Mouse (Mus musculus): ENCODE data around the gene Sdk1. TPM values are rescaled to one million over a fixed set of nuclear protein-coding genes. Genes with fewer than 3 reads are reported as not detected.
A peak's percentile ranks its signal among the peaks of the same experiment; 100 is the strongest.

The Sdk1 gene
- polyA plus RNA-seq, 1 experiment from 2014 or later: 4.0 TPM

- H3K9me3 ChIP-seq (ENCODE audit: low read length): no peaks in the 10 kb centered on the region
- H3K4me3 ChIP-seq (ENCODE audit: low read length): no peak overlapping the region
- peak overlapping the region; percentile 28; the same call in 1 of the 2 replicates for H3K9ac ChIP-seq (replicated peaks; ENCODE audit: low read length)
- 37% methylated on average over 9 of the region's 9 CpGs for WGBS
- H3K4me2 ChIP-seq (replicated peaks; ENCODE audit: low read depth, low read length): peak overlapping the region; percentile 16
- H3K4me1 ChIP-seq (ENCODE audit: insufficient read depth, low read length): peaks cover 34% of the 10 kb centered on the region
- peak overlapping the region; percentile 93 for H3K27ac ChIP-seq (ENCODE audit: low read length)
- H3K27me3 ChIP-seq (ENCODE audit: insufficient read depth, low read length): no peaks in the 10 kb centered on the region
- ATAC-seq (ENCODE audit: low FRiP score, low TSS enrichment): peak; percentile 90
- no peaks in the 10 kb centered on the region for H3K36me3 ChIP-seq (ENCODE audit: insufficient read depth, low read length)
Observed at GRCm38 (mm10) chr5:141379836-141380773, 138.8 kb downstream of the Sdk1 start.

DNA sequence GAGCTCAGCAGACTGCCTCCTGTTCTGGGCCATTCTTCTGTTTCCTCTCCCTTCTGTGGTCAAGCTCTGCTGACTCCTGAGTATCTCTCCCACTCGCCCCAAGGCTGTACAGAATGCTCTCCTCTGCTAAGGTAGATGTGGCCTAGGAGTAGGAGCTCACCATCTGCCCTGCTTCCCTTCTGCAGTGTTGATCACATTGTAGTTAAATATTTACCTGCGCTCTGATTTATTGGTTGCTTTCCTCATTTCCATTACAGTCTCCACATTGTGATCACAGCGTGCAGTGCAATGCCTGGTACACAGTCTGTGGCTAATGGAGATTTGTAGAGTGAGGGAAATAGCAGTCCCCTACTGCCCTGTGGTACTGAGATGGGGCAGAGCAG is 139.5 kb downstream of the Sdk1 start:
- WGBS: 49% methylated on average over 3 of the region's 3 CpGs
- no peaks in the 10 kb centered on the region for H3K27me3 ChIP-seq (ENCODE audit: insufficient read depth, low read length)
- no peaks in the 10 kb centered on the region for H3K9me3 ChIP-seq (ENCODE audit: low read length)
- peaks cover 34% of the 10 kb centered on the region for H3K4me1 ChIP-seq (ENCODE audit: insufficient read depth, low read length)
- peak overlapping the region; percentile 28; the same call in 1 of the 2 replicates for H3K9ac ChIP-seq (replicated peaks; ENCODE audit: low read length)
- peak overlapping the region; percentile 16; the same call in 1 of the 2 replicates for H3K4me2 ChIP-seq (replicated peaks; ENCODE audit: low read depth, low read length)
- H3K4me3 ChIP-seq (ENCODE audit: low read length): no peak overlapping the region
- H3K36me3 ChIP-seq (ENCODE audit: insufficient read depth, low read length): no peaks in the 10 kb centered on the region
- H3K27ac ChIP-seq (ENCODE audit: low read length): peak overlapping the region; percentile 93
- peak; percentile 97 for ATAC-seq (ENCODE audit: low FRiP score, low TSS enrichment)

- peak overlapping the region; percentile 66 for H3K27ac ChIP-seq (ENCODE audit: low read length)
Observed at GRCm38 (mm10) chr5:141381581-141381980, 140.3 kb downstream of the Sdk1 start.

DNA sequence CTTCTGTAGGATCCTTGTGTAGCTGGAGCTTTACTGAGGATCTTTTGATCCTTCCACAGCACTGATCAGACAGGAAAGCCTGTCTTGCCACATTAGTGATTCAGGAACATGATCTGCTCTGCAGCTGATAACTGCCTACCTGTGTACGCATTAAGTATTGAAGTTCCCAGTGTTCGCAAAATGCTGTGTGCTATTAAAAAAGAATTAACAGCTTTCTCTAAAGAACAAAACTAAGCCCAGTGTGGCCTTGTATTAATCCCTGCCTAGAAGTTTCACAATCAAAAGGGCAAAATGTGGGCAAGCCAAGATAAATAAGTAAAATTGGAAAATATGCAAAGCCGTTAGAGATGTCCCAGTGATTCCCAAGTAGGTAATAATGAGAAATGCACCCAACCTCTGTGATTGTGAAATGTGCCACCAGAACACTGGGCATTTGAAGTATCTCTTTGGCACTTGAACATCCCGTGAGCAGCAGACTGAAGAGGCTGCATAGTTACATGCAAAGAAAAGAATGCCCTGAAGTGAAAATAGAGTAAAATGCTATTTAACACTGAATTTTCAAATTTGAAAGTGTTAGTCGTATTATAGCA is 141.1 kb downstream of the Sdk1 start:
- H3K27me3 ChIP-seq (ENCODE audit: insufficient read depth, low read length): no peaks in the 10 kb centered on the region
- no peak overlapping the region for H3K4me2 ChIP-seq (replicated peaks; ENCODE audit: low read depth, low read length)
- no peak overlapping the region for H3K9ac ChIP-seq (replicated peaks; ENCODE audit: low read length)
- H3K4me1 ChIP-seq (ENCODE audit: insufficient read depth, low read length): peaks cover 34% of the 10 kb centered on the region
- H3K27ac ChIP-seq (ENCODE audit: low read length): no peak overlapping the region
- H3K9me3 ChIP-seq (ENCODE audit: low read length): no peaks in the 10 kb centered on the region
- WGBS: 78% methylated on average over 5 of the region's 5 CpGs
- no peak for ATAC-seq (ENCODE audit: low FRiP score, low TSS enrichment)
- no peak overlapping the region for H3K4me3 ChIP-seq (ENCODE audit: low read length)
- no peaks in the 10 kb centered on the region for H3K36me3 ChIP-seq (ENCODE audit: insufficient read depth, low read length)

More at GRCm38 (mm10) chr5:141381581-141381980, 140.3 kb downstream of the Sdk1 start:
- H3K4me3 ChIP-seq (ENCODE audit: low read length): no peak overlapping the region
- WGBS: 65% methylated on average over 7 of the region's 7 CpGs
- no peak for ATAC-seq (ENCODE audit: low FRiP score, low TSS enrichment)
- no peak overlapping the region for H3K9ac ChIP-seq (replicated peaks; ENCODE audit: low read length)
- no peak overlapping the region for H3K4me2 ChIP-seq (replicated peaks; ENCODE audit: low read depth, low read length)
- no peaks in the 10 kb centered on the region for H3K36me3 ChIP-seq (ENCODE audit: insufficient read depth, low read length)
- no peaks in the 10 kb centered on the region for H3K27me3 ChIP-seq (ENCODE audit: insufficient read depth, low read length)
- H3K9me3 ChIP-seq (ENCODE audit: low read length): no peaks in the 10 kb centered on the region
- peaks cover 34% of the 10 kb centered on the region for H3K4me1 ChIP-seq (ENCODE audit: insufficient read depth, low read length)

DNA sequence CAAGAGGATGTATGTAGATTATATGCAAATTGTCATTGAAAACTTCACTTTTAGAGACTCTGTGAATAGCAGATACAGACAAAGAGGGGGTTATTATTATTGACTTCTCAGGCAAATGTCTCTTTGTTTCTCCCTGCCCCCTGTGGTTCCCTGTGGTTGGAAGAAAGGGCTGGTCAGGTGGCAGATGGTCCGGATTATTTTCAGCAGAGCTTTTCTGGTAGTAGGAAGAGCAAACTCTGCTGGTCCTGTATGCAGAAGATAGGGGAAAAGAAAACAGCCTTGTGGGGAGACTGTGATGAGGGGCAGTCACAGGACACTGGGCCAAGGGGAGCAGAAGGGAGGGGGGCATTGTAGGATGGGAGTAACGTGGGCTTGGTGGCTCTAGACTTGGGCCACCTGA is 147.2 kb downstream of the Sdk1 start:
- Histone ChIP-seq H3K27ac (ENCODE audit: low read length) (no peak overlapping the region), H3K36me3 (ENCODE audit: insufficient read depth, low read length) (no peaks in the 10 kb centered on the region), H3K9ac (replicated peaks; ENCODE audit: low read length) (no peak overlapping the region), H3K4me3 (ENCODE audit: low read length) (no peak overlapping the region), H3K27me3 (ENCODE audit: insufficient read depth, low read length) (no peaks in the 10 kb centered on the region), H3K4me1 (ENCODE audit: insufficient read depth, low read length) (peaks cover 10% of the 10 kb centered on the region; the same call in 1 of the 2 replicates), H3K9me3 (ENCODE audit: low read length) (no peaks in the 10 kb centered on the region), H3K4me2 (replicated peaks; ENCODE audit: low read depth, low read length) (no peak overlapping the region)
- WGBS: 73% methylated on average over 2 of the region's 2 CpGs
- ATAC-seq (ENCODE audit: low FRiP score, low TSS enrichment): no peak

DNA sequence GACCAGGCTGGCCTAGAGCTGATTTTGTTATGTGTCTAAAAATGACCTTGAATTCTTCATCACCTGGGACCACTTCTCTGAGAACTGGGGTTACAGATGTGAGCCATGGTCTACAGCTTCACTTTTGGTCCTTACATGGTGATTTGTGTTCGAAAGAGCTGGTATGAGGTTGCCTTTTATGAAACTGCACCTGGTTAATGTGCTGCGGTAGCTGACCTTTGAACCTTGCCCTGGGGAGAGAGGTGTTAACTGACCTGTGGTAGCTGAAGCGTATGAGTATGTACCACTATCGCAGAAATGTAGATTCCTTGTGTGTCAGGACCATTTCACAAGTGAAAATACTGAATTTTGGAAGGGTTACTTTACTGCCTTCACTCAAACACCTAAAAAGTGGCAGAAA is 149.3 kb downstream of the Sdk1 start:
- Histone ChIP-seq H3K9ac (replicated peaks; ENCODE audit: low read length) (no peak overlapping the region), H3K9me3 (ENCODE audit: low read length) (no peaks in the 10 kb centered on the region), H3K4me3 (ENCODE audit: low read length) (no peak overlapping the region), H3K4me2 (replicated peaks; ENCODE audit: low read depth, low read length) (no peak overlapping the region), H3K27me3 (ENCODE audit: insufficient read depth, low read length) (no peaks in the 10 kb centered on the region), H3K27ac (ENCODE audit: low read length) (no peak overlapping the region), H3K36me3 (ENCODE audit: insufficient read depth, low read length) (no peaks in the 10 kb centered on the region), H3K4me1 (ENCODE audit: insufficient read depth, low read length) (peaks cover 10% of the 10 kb centered on the region; the same call in 1 of the 2 replicates)
- no peak for ATAC-seq (ENCODE audit: low FRiP score, low TSS enrichment)
- 42% methylated on average over 4 of the region's 4 CpGs for WGBS

DNA sequence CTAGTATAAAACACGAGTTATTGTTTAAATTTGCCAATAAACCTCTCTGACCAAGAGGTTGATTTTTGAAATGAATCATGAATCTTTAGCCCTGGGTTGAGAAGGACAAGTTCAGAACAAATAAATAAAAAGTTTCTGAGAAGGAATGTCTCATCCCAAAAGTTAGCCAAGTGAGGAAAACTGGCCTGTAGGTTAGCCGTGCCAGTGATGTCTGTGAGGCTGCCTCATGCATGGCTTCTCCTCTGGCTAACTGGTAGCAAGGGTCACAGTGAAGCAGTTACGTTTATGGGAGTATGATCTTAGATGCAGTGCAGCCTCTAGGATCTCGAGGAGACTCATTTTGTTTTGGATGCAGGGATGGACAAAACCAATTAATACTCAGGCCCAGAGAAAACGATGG is 149.9 kb downstream of the Sdk1 start:
- H3K36me3 ChIP-seq (ENCODE audit: insufficient read depth, low read length): no peaks in the 10 kb centered on the region
- no peak; the same call in 1 of the 2 replicates for ATAC-seq (ENCODE audit: low FRiP score, low TSS enrichment)
- H3K9ac ChIP-seq (replicated peaks; ENCODE audit: low read length): no peak overlapping the region
- H3K27me3 ChIP-seq (ENCODE audit: insufficient read depth, low read length): no peaks in the 10 kb centered on the region
- 33% methylated on average over 5 of the region's 5 CpGs for WGBS
- H3K9me3 ChIP-seq (ENCODE audit: low read length): no peaks in the 10 kb centered on the region
- no peak overlapping the region for H3K27ac ChIP-seq (ENCODE audit: low read length)
- peaks cover 10% of the 10 kb centered on the region; the same call in 1 of the 2 replicates for H3K4me1 ChIP-seq (ENCODE audit: insufficient read depth, low read length)
- no peak overlapping the region for H3K4me2 ChIP-seq (replicated peaks; ENCODE audit: low read depth, low read length)
- H3K4me3 ChIP-seq (ENCODE audit: low read length): no peak overlapping the region

DNA sequence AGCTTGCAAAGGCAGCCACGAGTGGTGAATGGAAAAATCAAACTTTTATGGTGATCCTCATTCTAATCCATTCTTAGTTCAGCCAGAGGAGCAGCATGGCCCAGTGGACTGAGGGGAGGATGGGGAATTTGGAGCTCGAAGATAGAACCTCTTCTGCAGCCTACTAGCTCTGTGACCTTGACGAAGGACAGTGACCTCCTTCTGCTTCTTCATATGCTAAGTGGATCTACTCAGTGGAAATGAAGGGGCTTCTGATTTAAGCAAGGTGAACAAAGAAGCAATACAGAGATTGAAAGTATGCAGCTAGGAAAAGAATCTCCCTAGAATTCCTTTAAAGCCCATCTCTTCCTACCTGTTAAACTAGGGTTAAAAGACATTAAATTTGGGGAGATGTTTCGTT is 152.6 kb downstream of the Sdk1 start:
- Histone ChIP-seq H3K9ac (replicated peaks; ENCODE audit: low read length) (no peak overlapping the region), H3K4me2 (replicated peaks; ENCODE audit: low read depth, low read length) (no peak overlapping the region), H3K27me3 (ENCODE audit: insufficient read depth, low read length) (no peaks in the 10 kb centered on the region), H3K4me3 (ENCODE audit: low read length) (no peak overlapping the region), H3K27ac (ENCODE audit: low read length) (no peak overlapping the region), H3K36me3 (ENCODE audit: insufficient read depth, low read length) (no peaks in the 10 kb centered on the region), H3K9me3 (ENCODE audit: low read length) (no peaks in the 10 kb centered on the region), H3K4me1 (ENCODE audit: insufficient read depth, low read length) (peaks cover 10% of the 10 kb centered on the region; the same call in 1 of the 2 replicates)
- no peak for ATAC-seq (ENCODE audit: low FRiP score, low TSS enrichment)
- WGBS: 82% methylated on average over 4 of the region's 4 CpGs

DNA sequence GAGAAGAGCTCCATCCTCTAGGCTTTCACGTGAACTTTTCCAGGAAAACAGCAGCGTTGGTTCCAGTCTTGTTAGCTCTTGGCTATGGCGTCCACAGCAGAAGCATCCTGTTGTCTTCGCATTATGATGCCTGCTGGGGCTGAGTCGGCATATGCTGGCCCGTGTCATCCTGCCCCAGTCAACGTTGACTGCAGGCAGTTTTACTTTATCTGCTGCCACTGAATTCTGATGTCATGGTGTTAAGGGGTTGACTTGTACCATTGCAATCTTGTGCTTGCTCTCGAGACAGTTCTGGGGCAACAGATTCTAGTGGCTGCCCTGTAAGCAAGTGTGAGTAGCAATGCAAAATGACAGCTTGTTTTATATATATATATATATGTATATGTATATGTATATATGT is 153.3 kb downstream of the Sdk1 start:
- 91% methylated on average over 8 of the region's 8 CpGs for WGBS
- Histone ChIP-seq H3K4me1 (ENCODE audit: insufficient read depth, low read length) (peaks cover 10% of the 10 kb centered on the region; the same call in 1 of the 2 replicates), H3K4me2 (replicated peaks; ENCODE audit: low read depth, low read length) (no peak overlapping the region), H3K4me3 (ENCODE audit: low read length) (no peak overlapping the region), H3K27ac (ENCODE audit: low read length) (no peak overlapping the region), H3K36me3 (ENCODE audit: insufficient read depth, low read length) (no peaks in the 10 kb centered on the region), H3K9me3 (ENCODE audit: low read length) (no peaks in the 10 kb centered on the region), H3K9ac (replicated peaks; ENCODE audit: low read length) (no peak overlapping the region), H3K27me3 (ENCODE audit: insufficient read depth, low read length) (no peaks in the 10 kb centered on the region)
- no peak for ATAC-seq (ENCODE audit: low FRiP score, low TSS enrichment)

- Histone ChIP-seq H3K36me3 (ENCODE audit: insufficient read depth, low read length) (no peaks in the 10 kb centered on the region), H3K4me1 (ENCODE audit: insufficient read depth, low read length) (peaks cover 4% of the 10 kb centered on the region; the same call in 1 of the 2 replicates), H3K27ac (ENCODE audit: low read length) (no peak overlapping the region), H3K4me3 (ENCODE audit: low read length) (no peak overlapping the region), H3K9ac (replicated peaks; ENCODE audit: low read length) (no peak overlapping the region), H3K9me3 (ENCODE audit: low read length) (no peaks in the 10 kb centered on the region), H3K27me3 (ENCODE audit: insufficient read depth, low read length) (no peaks in the 10 kb centered on the region; the same call in 1 of the 2 replicates), H3K4me2 (replicated peaks; ENCODE audit: low read depth, low read length) (no peak overlapping the region)
- ATAC-seq (ENCODE audit: low FRiP score, low TSS enrichment): no peak
- WGBS: 79% methylated on average over 8 of the region's 8 CpGs
Observed at GRCm38 (mm10) chr5:141403741-141404140, 162.5 kb downstream of the Sdk1 start.

All from kidney, embryonic 16.5 days (tissue).